Mouse (Mus musculus) MEL (cell line): ENCODE measurements around the gene Scfd2. TPM values are rescaled to one million over a fixed set of nuclear protein-coding genes. Genes with fewer than 3 reads are reported as not detected.

Source experiments
- DNase-seq: peaks from one replicate; pipeline ENCODE4 v3.0.0; 2011; ENCODE audit warnings: low read depth, low spot score
- H3K27ac ChIP-seq: 2 replicates; pipeline ENCODE4 v1.5.1; 2012; ENCODE audit warnings: low read depth, mild to moderate bottlenecking, control low read depth, low read length, moderate library complexity; ENCODE audit not compliant: control insufficient read depth
- H3K27me3 ChIP-seq, 2 experiments: fragments of 150-350 bp in 1 of 2; sonication (generic) in 1 of 2; 2 replicates each; pipeline ENCODE4 v1.6.1; 2012; ENCODE audit warnings: low read length in 2 of 2, mild to moderate bottlenecking in 2 of 2, improper control_type of control experiment in 1 of 2, moderate library complexity in 1 of 2; ENCODE audit not compliant: insufficient read depth in 2 of 2, control insufficient read depth in 1 of 2
- H3K36me3 ChIP-seq, 2 experiments: 2 replicates each; pipeline ENCODE4 v1.6.1; 2012 to 2014; ENCODE audit warnings: low read length in 2 of 2, improper control_type of control experiment in 1 of 2, inconsistent platforms in 1 of 2, mild to moderate bottlenecking in 1 of 2; ENCODE audit not compliant: insufficient read depth in 2 of 2, control insufficient read depth in 1 of 2
- H3K4me1 ChIP-seq, 2 experiments: fragments of 150-350 bp in 1 of 2; sonication (generic) in 1 of 2; 2 replicates each; pipeline ENCODE4 v1.6.1; 2012; ENCODE audit warnings: low read length in 2 of 2, improper control_type of control experiment in 1 of 2, mild to moderate bottlenecking in 1 of 2; ENCODE audit not compliant: insufficient read depth in 2 of 2, control insufficient read depth in 1 of 2
- H3K4me3 ChIP-seq, 2 experiments: fragments of 150-350 bp in 1 of 2; sonication (generic) in 1 of 2; 2 replicates each; pipeline ENCODE4 v1.5.1; 2012; ENCODE audit warnings: low read depth in 2 of 2, low read length in 2 of 2, mild to moderate bottlenecking in 2 of 2, moderate library complexity in 2 of 2, control low read depth in 1 of 2, improper control_type of control experiment in 1 of 2; ENCODE audit not compliant: control insufficient read depth in 1 of 2, insufficient read depth in 1 of 2
- H3K79me2 ChIP-seq: 2 replicates; pipeline ENCODE4 v1.6.1; 2012; ENCODE audit warnings: mild to moderate bottlenecking, low read length, moderate library complexity; ENCODE audit not compliant: control insufficient read depth, poor library complexity, insufficient read depth
- H3K9ac ChIP-seq: 2 replicates; pipeline ENCODE4 v1.6.1; 2012; ENCODE audit warnings: low read depth, mild to moderate bottlenecking, control low read depth, low read length, moderate library complexity; ENCODE audit not compliant: control insufficient read depth, poor library complexity, severe bottlenecking
- H3K9me3 ChIP-seq: fragments of 150-350 bp; sonication (generic); replicated peaks from 2 replicates; pipeline ENCODE4 v1.6.1; 2012; ENCODE audit warnings: mild to moderate bottlenecking, low read length, improper control_type of control experiment, moderate library complexity; ENCODE audit not compliant: insufficient read depth
- BHLHE40 ChIP-seq: IDR thresholded peaks from 2 replicates; pipeline ENCODE4 v1.6.1; 2012; ENCODE audit warnings: low read depth, mild to moderate bottlenecking, inconsistent platforms, low read length, improper control_type of control experiment, borderline replicate concordance
- CHD2 ChIP-seq: IDR thresholded peaks from 2 replicates; pipeline ENCODE4 v1.6.1; 2011; ENCODE audit warnings: low read length, improper control_type of control experiment
- CTCF ChIP-seq, 3 experiments: IDR thresholded peaks in 2 of 3; conservative IDR thresholded peaks in 1 of 3; 2 replicates each; pipeline ENCODE4 v1.5.1; 2011 to 2012; ENCODE audit warnings: low read length in 3 of 3, low read depth in 2 of 3, mild to moderate bottlenecking in 2 of 3, improper control_type of control experiment in 1 of 3, inconsistent platforms in 1 of 3, mixed read lengths in 1 of 3, moderate library complexity in 1 of 3; ENCODE audit not compliant: control insufficient read depth in 1 of 3, insufficient read depth in 1 of 3, poor library complexity in 1 of 3, severe bottlenecking in 1 of 3
- ELF1 ChIP-seq: IDR thresholded peaks from 2 replicates; pipeline ENCODE4 v1.6.1; 2014; ENCODE audit warnings: low read depth, mild to moderate bottlenecking, inconsistent platforms, low read length, improper control_type of control experiment, moderate library complexity
- ETS1 ChIP-seq: IDR thresholded peaks from 2 replicates; pipeline ENCODE4 v1.6.1; 2012; ENCODE audit warnings: low read depth, mild to moderate bottlenecking, inconsistent platforms, low read length, improper control_type of control experiment, moderate library complexity
- GABPA ChIP-seq: IDR thresholded peaks from 2 replicates; pipeline ENCODE4 v1.6.1; 2012; ENCODE audit warnings: low read depth, mild to moderate bottlenecking, inconsistent platforms, low read length, improper control_type of control experiment, moderate library complexity
- GATA1 ChIP-seq: IDR thresholded peaks from 2 replicates; pipeline ENCODE4 v1.6.1; 2011; ENCODE audit warnings: low read depth, low read length, improper control_type of control experiment
- HCFC1 ChIP-seq: IDR thresholded peaks from 2 replicates; pipeline ENCODE4 v1.6.1; 2012; ENCODE audit warnings: low read depth, mild to moderate bottlenecking, inconsistent platforms, low read length, improper control_type of control experiment, moderate library complexity
- MAFK ChIP-seq: IDR thresholded peaks from 2 replicates; pipeline ENCODE4 v1.6.1; 2011; ENCODE audit warnings: low read depth, mild to moderate bottlenecking, low read length, improper control_type of control experiment, borderline replicate concordance
- MAX ChIP-seq: IDR thresholded peaks from 2 replicates; pipeline ENCODE4 v1.6.1; 2011; ENCODE audit warnings: low read length, improper control_type of control experiment
- MAZ ChIP-seq: IDR thresholded peaks from 2 replicates; pipeline ENCODE4 v1.6.1; 2012; ENCODE audit warnings: low read depth, mild to moderate bottlenecking, inconsistent platforms, low read length, improper control_type of control experiment
- MEF2A ChIP-seq: IDR thresholded peaks from 2 replicates; pipeline ENCODE4 v1.6.1; 2014; ENCODE audit warnings: low read depth, mild to moderate bottlenecking, inconsistent platforms, low read length, improper control_type of control experiment; ENCODE audit not compliant: poor library complexity, insufficient replicate concordance, severe bottlenecking; ENCODE audit errors: extremely low read depth
- MXI1 ChIP-seq: IDR thresholded peaks from 2 replicates; pipeline ENCODE4 v1.6.1; 2011; ENCODE audit warnings: mild to moderate bottlenecking, low read depth, low read length, improper control_type of control experiment
- MYB ChIP-seq: IDR thresholded peaks from 2 replicates; pipeline ENCODE4 v1.6.1; 2011; ENCODE audit warnings: mild to moderate bottlenecking, low read depth, low read length, improper control_type of control experiment
- NELFE ChIP-seq: IDR thresholded peaks from 2 replicates; pipeline ENCODE4 v1.6.1; 2011; ENCODE audit warnings: low read depth, low read length, improper control_type of control experiment
- NRF1 ChIP-seq: IDR thresholded peaks from 2 replicates; pipeline ENCODE4 v1.6.1; 2014; ENCODE audit warnings: low read depth, mild to moderate bottlenecking, inconsistent platforms, low read length, improper control_type of control experiment, moderate library complexity; ENCODE audit not compliant: poor library complexity, insufficient read depth, severe bottlenecking
- POLR2A ChIP-seq, 2 experiments: IDR thresholded peaks; 2 replicates each; pipeline ENCODE4 v1.6.1; 2011 to 2012; ENCODE audit warnings: low read length in 2 of 2, mild to moderate bottlenecking in 2 of 2, control low read depth in 1 of 2, improper control_type of control experiment in 1 of 2, low read depth in 1 of 2, moderate library complexity in 1 of 2; ENCODE audit not compliant: control insufficient read depth in 1 of 2, insufficient read depth in 1 of 2, poor library complexity in 1 of 2
- POLR2AphosphoS2 ChIP-seq: IDR thresholded peaks from 2 replicates; pipeline ENCODE4 v1.6.1; 2011; ENCODE audit warnings: low read length, improper control_type of control experiment
- POLR2AphosphoS5 ChIP-seq: IDR thresholded peaks from 2 replicates; pipeline ENCODE4 v1.6.1; 2012; ENCODE audit warnings: low read depth, borderline replicate concordance, mild to moderate bottlenecking, inconsistent platforms, low read length, moderate library complexity, mixed read lengths
- RAD21 ChIP-seq: IDR thresholded peaks from 2 replicates; pipeline ENCODE4 v1.6.1; 2011; ENCODE audit warnings: mild to moderate bottlenecking, low read depth, low read length, improper control_type of control experiment
- RCOR1 ChIP-seq: IDR thresholded peaks from 2 replicates; pipeline ENCODE4 v1.6.1; 2012; ENCODE audit warnings: low read depth, mild to moderate bottlenecking, inconsistent platforms, low read length, improper control_type of control experiment
- SIN3A ChIP-seq: IDR thresholded peaks from 2 replicates; pipeline ENCODE4 v1.6.1; 2012; ENCODE audit warnings: low read length, improper control_type of control experiment, inconsistent platforms
- TBP ChIP-seq: IDR thresholded peaks from 2 replicates; pipeline ENCODE4 v1.8.0; 2011; ENCODE audit warnings: low read depth, low read length, improper control_type of control experiment
- UBTF ChIP-seq: IDR thresholded peaks from 2 replicates; pipeline ENCODE4 v1.6.1; 2012; ENCODE audit warnings: low read depth, mild to moderate bottlenecking, inconsistent platforms, low read length, improper control_type of control experiment, moderate library complexity, borderline replicate concordance; ENCODE audit not compliant: insufficient read depth
- USF1 ChIP-seq: IDR thresholded peaks from 2 replicates; pipeline ENCODE4 v1.6.1; 2014; ENCODE audit warnings: low read depth, mild to moderate bottlenecking, inconsistent platforms, low read length, improper control_type of control experiment, moderate library complexity
- ZKSCAN1 ChIP-seq: IDR thresholded peaks from 2 replicates; pipeline ENCODE4 v1.6.1; 2012; ENCODE audit warnings: low read depth, mild to moderate bottlenecking, inconsistent platforms, low read length, improper control_type of control experiment, moderate library complexity
- ZMIZ1 ChIP-seq: IDR thresholded peaks from 2 replicates; pipeline ENCODE4 v1.6.1; 2012; ENCODE audit warnings: low read depth, mild to moderate bottlenecking, inconsistent platforms, low read length, improper control_type of control experiment, moderate library complexity
- polyA plus RNA-seq, 2 experiments: library from polyadenylated mRNA; stranded (reverse) in 1 of 2; unstranded in 1 of 2; fragments of >175 nt in 1 of 2; fragments of >200 nt in 1 of 2; gene quantifications; 2 replicates each; pipeline versions ENCODE4 v1.2.1 to v1.2.4; 2012; ENCODE audit warnings: low replicate concordance in 2 of 2, low read depth in 1 of 2; ENCODE audit not compliant: insufficient read length in 2 of 2, insufficient read depth in 1 of 2, missing spikeins in 1 of 2
- total RNA-seq: library from RNA; depleted of rRNA; stranded (reverse); fragments of 300-350 nt; gene quantifications from 2 replicates; pipeline ENCODE4 v1.2.3, GENCODE M21; 2012

The Scfd2 gene
- total and polyA plus RNA-seq, 3 experiments = 18.8 to 20.3 TPM; not detected in 1

GRCm38 (mm10) chr5:74536180-74536947, 4.8 kb upstream of the Scfd2 start:
- Histone ChIP-seq H3K79me2 (peaks cover 38% of the 10 kb centered on the region), H3K4me1 (peaks cover 8 to 26% of the 10 kb centered on the region in 2 experiments), H3K27ac (peak overlapping the region; percentile 83), H3K27me3 (no peaks in the 10 kb centered on the region), H3K9ac (peak overlapping the region; percentile 92), H3K9me3 (no peaks in the 10 kb centered on the region), H3K36me3 (peaks cover 29 to 32% of the 10 kb centered on the region in 2 experiments), H3K4me3 (peak overlapping the region; percentile 61 to 87)
- peak; percentile 65 for DNase-seq
- TF ChIP-seq USF1 (peak; percentile 41; the same call in 1 of the 2 replicates), MXI1 (peak; percentile 60; the same call in 1 of the 2 replicates), GABPA (no peak)

- Histone ChIP-seq H3K4me3 (peak within 1 kb of the TSS; percentile 61 to 87), H3K27ac (peak within 1 kb of the TSS; percentile 83), H3K79me2 (peaks cover 45% of the 10 kb centered on the region), H3K27me3 (no peaks in the 10 kb centered on the region), H3K9ac (peak within 1 kb of the TSS; percentile 92), H3K36me3 (peaks cover 21 to 33% of the 10 kb centered on the region in 2 experiments), H3K9me3 (no peaks in the 10 kb centered on the region), H3K4me1 (peaks cover 8 to 26% of the 10 kb centered on the region in 2 experiments)
- peak; percentile 96 for DNase-seq
- TF ChIP-seq POLR2AphosphoS5 = no peak
- 0 out of 2 replicates have a peak, but pooled peaks have one; percentile 14 for TF ChIP-seq USF1
- no peak for TF ChIP-seq MAX
- TF ChIP-seq UBTF = no peak
- peak; percentile 12; the same call in 1 of the 2 replicates for TF ChIP-seq ETS1
- peak; percentile 57; the same call in 1 of the 2 replicates for TF ChIP-seq TBP
- TF ChIP-seq ZKSCAN1 = no peak
- peak; percentile 93 to 95 for TF ChIP-seq POLR2A (IDR thresholded peaks at IDR 0.05; ENCODE audit: control insufficient read depth in 1 of 2, insufficient read depth in 1 of 2, low read depth in 1 of 2, low read length in 2 of 2, poor library complexity in 1 of 2)
- TF ChIP-seq ZMIZ1 = peak; percentile 88
- no peak for TF ChIP-seq BHLHE40
- no peak for TF ChIP-seq MYB
- TF ChIP-seq NELFE = peak; percentile 92
- peak; percentile 72 for TF ChIP-seq HCFC1
- TF ChIP-seq NRF1 = peak; percentile 95
- TF ChIP-seq POLR2AphosphoS2 = peak; percentile 86
- TF ChIP-seq MEF2A = no peak
- TF ChIP-seq GATA1 = no peak
- peak; percentile 14; the same call in 1 of the 2 replicates for TF ChIP-seq MXI1
- TF ChIP-seq CHD2 = no peak
- TF ChIP-seq MAFK = no peak
- peak; percentile 73 for TF ChIP-seq SIN3A
- TF ChIP-seq RCOR1 = no peak
- no peak for TF ChIP-seq MAZ
- TF ChIP-seq CTCF (IDR thresholded peaks at IDR 0.05 in 2 of 3, conservative IDR thresholded peaks at IDR 0.05 in 1 of 3; ENCODE audit: control insufficient read depth in 1 of 3, insufficient read depth in 1 of 3, low read depth in 2 of 3, low read length in 3 of 3, poor library complexity in 1 of 3, severe bottlenecking in 1 of 3) = no peak
- TF ChIP-seq GABPA = no peak
- TF ChIP-seq ELF1 = peak; percentile 55
- no peak for TF ChIP-seq RAD21
These were observed 3.9 kb upstream of the Scfd2 start, which contains the start of gene Fip1l1 for GRCm38 (mm10) chr5:74535240-74536021. Gene Fip1l1, plus strand, starts transcription at chr5:74535449.
